Mouse (Mus musculus): ENCODE data around the gene Pogk. TPM values are rescaled to one million over a fixed set of nuclear protein-coding genes. Genes with fewer than 3 reads are reported as not detected.

Pogk gene
- polyA plus RNA-seq, 1 experiment from 2014 or later = 2.7 TPM

DNA sequence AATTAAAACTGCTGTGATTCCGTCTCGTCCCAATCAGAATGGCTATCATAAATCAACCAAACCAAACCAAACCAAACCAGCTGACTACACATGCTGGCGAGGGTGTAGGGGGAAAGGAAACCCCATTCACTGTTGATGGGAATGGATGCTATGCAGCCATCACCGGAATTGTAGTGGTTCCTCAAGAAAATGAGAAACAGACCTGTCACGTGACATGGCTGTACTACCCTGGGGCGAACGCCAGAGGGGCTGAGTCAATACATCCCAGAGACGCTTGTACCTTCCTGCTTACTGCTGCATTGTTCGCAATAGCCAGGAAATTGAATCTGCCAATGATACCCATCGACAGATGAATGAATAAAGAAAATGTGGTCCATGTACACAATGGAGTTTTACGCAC is 59.9 kb downstream of the Pogk start:
- no peak for TF ChIP-seq CTCF (IDR thresholded peaks at IDR 0.05; ENCODE audit: low read depth)
- Histone ChIP-seq H3K9me3 (ENCODE audit: control insufficient read depth) (no peaks in the 10 kb centered on the region), H3K36me3 (ENCODE audit: control insufficient read depth, insufficient read depth) (no peaks in the 10 kb centered on the region), H3K4me1 (replicated peaks; ENCODE audit: control insufficient read depth, insufficient read depth, low read length) (no peaks in the 10 kb centered on the region), H3K4me3 (ENCODE audit: low read depth, low read length) (no peak overlapping the region), H3K9ac (ENCODE audit: low read depth, low read length) (no peak overlapping the region), H3K27ac (ENCODE audit: low read depth, low read length) (no peak overlapping the region), H3K4me2 (replicated peaks; ENCODE audit: low read depth) (no peak overlapping the region), H3K27me3 (replicated peaks; ENCODE audit: control insufficient read depth, insufficient read depth, low read length) (no peaks in the 10 kb centered on the region)
- WGBS = 79% methylated on average over 11 of the region's 11 CpGs
- no peak for ATAC-seq

DNA sequence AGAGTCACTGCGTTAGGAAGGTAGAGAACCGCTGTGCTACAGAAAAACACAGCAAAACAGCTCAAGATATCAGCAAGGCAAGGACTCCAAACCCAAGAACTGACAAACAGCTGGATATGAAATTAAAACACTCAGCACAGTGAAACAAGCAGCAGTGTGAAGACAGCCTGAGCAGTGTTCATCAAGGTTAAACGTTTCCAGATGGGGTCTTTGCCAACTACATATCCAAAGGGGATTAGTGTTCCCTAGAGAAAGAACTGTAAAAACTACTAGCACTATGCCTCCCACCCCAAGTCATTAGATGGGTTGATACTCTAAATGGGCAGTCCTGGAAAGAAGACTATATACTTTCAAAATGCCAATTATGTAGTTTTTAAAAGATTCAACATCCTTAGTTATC is 60.3 kb downstream of the Pogk start:
- H3K4me3 ChIP-seq (ENCODE audit: low read depth, low read length) = no peak overlapping the region
- H3K36me3 ChIP-seq (ENCODE audit: control insufficient read depth, insufficient read depth) = no peaks in the 10 kb centered on the region
- H3K9ac ChIP-seq (ENCODE audit: low read depth, low read length) = no peak overlapping the region
- WGBS = 81% methylated on average over 3 of the region's 3 CpGs
- no peak for ATAC-seq
- H3K27ac ChIP-seq (ENCODE audit: low read depth, low read length) = no peak overlapping the region
- H3K9me3 ChIP-seq (ENCODE audit: control insufficient read depth) = no peaks in the 10 kb centered on the region
- H3K27me3 ChIP-seq (replicated peaks; ENCODE audit: control insufficient read depth, insufficient read depth, low read length) = no peaks in the 10 kb centered on the region
- TF ChIP-seq CTCF (IDR thresholded peaks at IDR 0.05; ENCODE audit: low read depth) = no peak
- no peak overlapping the region for H3K4me2 ChIP-seq (replicated peaks; ENCODE audit: low read depth)
- H3K4me1 ChIP-seq (replicated peaks; ENCODE audit: control insufficient read depth, insufficient read depth, low read length) = no peaks in the 10 kb centered on the region

- Histone ChIP-seq H3K9ac (ENCODE audit: low read depth, low read length) (no peak overlapping the region), H3K27me3 (replicated peaks; ENCODE audit: control insufficient read depth, insufficient read depth, low read length) (no peaks in the 10 kb centered on the region), H3K9me3 (ENCODE audit: control insufficient read depth) (no peaks in the 10 kb centered on the region), H3K4me3 (ENCODE audit: low read depth, low read length) (no peak overlapping the region), H3K4me2 (replicated peaks; ENCODE audit: low read depth) (no peak overlapping the region), H3K4me1 (replicated peaks; ENCODE audit: control insufficient read depth, insufficient read depth, low read length) (no peaks in the 10 kb centered on the region), H3K36me3 (ENCODE audit: control insufficient read depth, insufficient read depth) (no peaks in the 10 kb centered on the region), H3K27ac (ENCODE audit: low read depth, low read length) (no peak overlapping the region)
- WGBS = 73% methylated on average over 3 of the region's 3 CpGs
- ATAC-seq = no peak
- no peak for TF ChIP-seq CTCF (IDR thresholded peaks at IDR 0.05; ENCODE audit: low read depth)
These were observed 62.8 kb downstream of the Pogk start for GRCm38 (mm10) chr1:166346906-166347305.

- H3K27me3 ChIP-seq (replicated peaks; ENCODE audit: control insufficient read depth, insufficient read depth, low read length) = no peaks in the 10 kb centered on the region
These were observed 64.1 kb downstream of the Pogk start for GRCm38 (mm10) chr1:166345602-166346001.

GRCm38 (mm10) chr1:166344300-166345077 is 65.2 kb downstream of the Pogk start:
- no peak for ATAC-seq
- TF ChIP-seq CTCF (IDR thresholded peaks at IDR 0.05; ENCODE audit: low read depth) = no peak
- WGBS = 80% methylated on average over 8 of the region's 8 CpGs

More at GRCm38 (mm10) chr1:166345602-166346001, 64.1 kb downstream of the Pogk start:
- Histone ChIP-seq H3K36me3 (ENCODE audit: control insufficient read depth, insufficient read depth) (no peaks in the 10 kb centered on the region), H3K9ac (ENCODE audit: low read depth, low read length) (no peak overlapping the region), H3K27ac (ENCODE audit: low read depth, low read length) (no peak overlapping the region), H3K9me3 (ENCODE audit: control insufficient read depth) (no peaks in the 10 kb centered on the region), H3K4me1 (replicated peaks; ENCODE audit: control insufficient read depth, insufficient read depth, low read length) (no peaks in the 10 kb centered on the region), H3K4me2 (replicated peaks; ENCODE audit: low read depth) (no peak overlapping the region), H3K4me3 (ENCODE audit: low read depth, low read length) (no peak overlapping the region)
- 89% methylated on average over 6 of the region's 6 CpGs for WGBS
- no peak for ATAC-seq
- no peak for TF ChIP-seq CTCF (IDR thresholded peaks at IDR 0.05; ENCODE audit: low read depth)

GRCm38 (mm10) chr1:166343586-166343985 is 66.1 kb downstream of the Pogk start:
- H3K4me1 ChIP-seq (replicated peaks; ENCODE audit: control insufficient read depth, insufficient read depth, low read length) = no peaks in the 10 kb centered on the region
- H3K4me3 ChIP-seq (ENCODE audit: low read depth, low read length) = no peak overlapping the region
- H3K27ac ChIP-seq (ENCODE audit: low read depth, low read length) = no peak overlapping the region
- no peak for ATAC-seq
- 74% methylated on average over 5 of the region's 5 CpGs for WGBS
- no peak overlapping the region for H3K4me2 ChIP-seq (replicated peaks; ENCODE audit: low read depth)
- no peaks in the 10 kb centered on the region for H3K9me3 ChIP-seq (ENCODE audit: control insufficient read depth)
- no peak for TF ChIP-seq CTCF (IDR thresholded peaks at IDR 0.05; ENCODE audit: low read depth)
- H3K36me3 ChIP-seq (ENCODE audit: control insufficient read depth, insufficient read depth) = no peaks in the 10 kb centered on the region
- H3K27me3 ChIP-seq (replicated peaks; ENCODE audit: control insufficient read depth, insufficient read depth, low read length) = no peaks in the 10 kb centered on the region
- H3K9ac ChIP-seq (ENCODE audit: low read depth, low read length) = no peak overlapping the region

More at GRCm38 (mm10) chr1:166344300-166345077, 65.2 kb downstream of the Pogk start:
- Histone ChIP-seq H3K9ac (ENCODE audit: low read depth, low read length) (no peak overlapping the region), H3K4me3 (ENCODE audit: low read depth, low read length) (no peak overlapping the region), H3K27me3 (replicated peaks; ENCODE audit: control insufficient read depth, insufficient read depth, low read length) (no peaks in the 10 kb centered on the region), H3K36me3 (ENCODE audit: control insufficient read depth, insufficient read depth) (no peaks in the 10 kb centered on the region), H3K27ac (ENCODE audit: low read depth, low read length) (no peak overlapping the region), H3K9me3 (ENCODE audit: control insufficient read depth) (no peaks in the 10 kb centered on the region), H3K4me2 (replicated peaks; ENCODE audit: low read depth) (no peak overlapping the region), H3K4me1 (replicated peaks; ENCODE audit: control insufficient read depth, insufficient read depth, low read length) (no peaks in the 10 kb centered on the region)
